10 mouse cellular contexts compared by ENCODE assay signal in genomic region chr6:48566312-48566711, GRCm38 (mm10). TPM values are rescaled to one million over a fixed set of nuclear protein-coding genes. Genes with fewer than 3 reads are reported as not detected.
DNase-seq lines count a peak whose midpoint lies in the region; ATAC-seq and TF ChIP-seq lines count a peak whose summit lies in the region.
"Had no signal": no experiment of that assay in that cellular context is flagged by ENCODE, and none has a peak within 500 bp of the region (broad histone marks: within the 10 kb centered on the region; RNA-seq: fewer than 3 reads in every experiment).

No protein-coding gene starts in this region.

- H3K27me3 ChIP-seq in intestine, embryonic 14.5 days (replicated peaks; ENCODE audit: control insufficient read depth, insufficient read depth, low read length): no peaks in the 10 kb centered on the region
- no peaks in the 10 kb centered on the region for H3K27me3 ChIP-seq in intestine, postnatal 0 days (replicated peaks; ENCODE audit: control insufficient read depth, insufficient read depth, low read length)

- no peaks in the 10 kb centered on the region; the same call in 1 of the 2 replicates for H3K9me3 ChIP-seq in intestine, embryonic 14.5 days (ENCODE audit: control insufficient read depth, low read length)
- no peaks in the 10 kb centered on the region for H3K9me3 ChIP-seq in intestine, postnatal 0 days (ENCODE audit: control insufficient read depth)

- H3K36me3 ChIP-seq in intestine, embryonic 14.5 days (ENCODE audit: control insufficient read depth, insufficient read depth, low read length): no peaks in the 10 kb centered on the region
- peaks cover 7% of the 10 kb centered on the region; the same call in 1 of the 2 replicates for H3K36me3 ChIP-seq in intestine, postnatal 0 days (ENCODE audit: control insufficient read depth, insufficient read depth)

- 39% methylated on average over 5 of the region's 5 CpGs for WGBS in intestine, embryonic 14.5 days
- WGBS in intestine, postnatal 0 days: 47% methylated on average over 5 of the region's 5 CpGs

- no peak overlapping the region for H3K27ac ChIP-seq in intestine, embryonic 14.5 days (ENCODE audit: low read depth)
- no peak overlapping the region for H3K27ac ChIP-seq in intestine, postnatal 0 days (ENCODE audit: low read depth, low read length)

- no peak for DNase-seq in intestine, embryonic 14.5 days (ENCODE audit: low spot score)
- peak; percentile 68 to 79 for DNase-seq in cerebellum, postnatal 14 days
- peak; percentile 86 for DNase-seq in heart, postnatal 4 days
- DNase-seq in lung, postnatal 10 days: peak; percentile 73
- no peak for DNase-seq in yolk sac, embryonic 10.5 days (ENCODE audit: low spot score)
- DNase-seq in spleen, postnatal 14 days (ENCODE audit: low spot score in 2 of 2): no peak

- H3K4me2 ChIP-seq in intestine, embryonic 14.5 days (ENCODE audit: low read length): no peak overlapping the region
- no peak overlapping the region for H3K4me2 ChIP-seq in intestine, postnatal 0 days (replicated peaks; ENCODE audit: low read depth)

- H3K9ac ChIP-seq in intestine, embryonic 14.5 days (ENCODE audit: low read length): no peak overlapping the region
- H3K9ac ChIP-seq in intestine, postnatal 0 days (ENCODE audit: low read depth, low read length): no peak overlapping the region

- ATAC-seq in intestine, embryonic 14.5 days (replicated peaks; ENCODE audit: low FRiP score, low TSS enrichment, low read depth): peak; percentile 57
- ATAC-seq in intestine, postnatal 0 days: no peak
- no peak for ATAC-seq in inflammation-experienced regulatory T-cells, adult 6 months

- no peak for TF ChIP-seq CTCF in intestine, postnatal 0 days (IDR thresholded peaks at IDR 0.05; ENCODE audit: low read depth)

- peaks cover 19% of the 10 kb centered on the region for H3K4me1 ChIP-seq in intestine, embryonic 14.5 days (replicated peaks; ENCODE audit: control insufficient read depth, insufficient read depth, low read length)
- no peaks in the 10 kb centered on the region for H3K4me1 ChIP-seq in intestine, postnatal 0 days (replicated peaks; ENCODE audit: control insufficient read depth, insufficient read depth, low read length)

- H3K4me3 ChIP-seq in intestine, embryonic 14.5 days (ENCODE audit: low read depth, low read length): no peak overlapping the region
- no peak overlapping the region for H3K4me3 ChIP-seq in intestine, postnatal 0 days (ENCODE audit: low read depth, low read length)
- H3K4me3 ChIP-seq: erythroblast, embryonic 14.5 days had no signal

RNA-seq across cellular contexts. Expression of gene Rarres2, which starts 6.3 kb away (rescaled TPM):
- 69.7 and 73.9 TPM in 2 replicates for polyA plus RNA-seq in intestine, embryonic 14.5 days (2014; fragmentation: Nextera tagmentation; extraction: Ambion mirVana)
- polyA plus RNA-seq in intestine, postnatal 0 days (2015; fragmentation: Nextera tagmentation; extraction: Ambion mirVana): 154 and 162 TPM in 2 replicates
- 10 to 100 TPM; 69.3 to 70.3 TPM for total RNA-seq in heart, postnatal 4 days (2021)
- under 1 TPM in 1 of 3 experiments, not detected in 2; 0.35 TPM for polyA plus RNA-seq in inflammation-experienced regulatory T-cells, adult 6 months (2017; shearing (Covaris generic))
- polyA plus RNA-seq: erythroblast, embryonic 14.5 days had no signal

RNA-seq across cellular contexts. Expression of gene Lrrc61, which starts 11.7 kb away (rescaled TPM):
- polyA plus RNA-seq in intestine, embryonic 14.5 days (2014; fragmentation: Nextera tagmentation; extraction: Ambion mirVana): 6.7 and 7.7 TPM in 2 replicates
- polyA plus RNA-seq in intestine, postnatal 0 days (2015; fragmentation: Nextera tagmentation; extraction: Ambion mirVana): 7.6 and 9.5 TPM in 2 replicates
- total RNA-seq in heart, postnatal 4 days (2021): 1 to 10 TPM; 7.5 to 9.1 TPM
- polyA plus RNA-seq in inflammation-experienced regulatory T-cells, adult 6 months (2017; shearing (Covaris generic)): 10 to 100 TPM; 27.5 to 40.7 (median 30.3) TPM

RNA-seq across cellular contexts. Expression of gene Gm45021, which starts 23.1 kb away (rescaled TPM):
- not detected in 2 replicates for polyA plus RNA-seq in intestine, embryonic 14.5 days (2014; fragmentation: Nextera tagmentation; extraction: Ambion mirVana)
- polyA plus RNA-seq in intestine, postnatal 0 days (2015; fragmentation: Nextera tagmentation; extraction: Ambion mirVana): not detected in 2 replicates
- not detected for total RNA-seq in heart, postnatal 4 days (2021)
- not detected for polyA plus RNA-seq in inflammation-experienced regulatory T-cells, adult 6 months (2017; shearing (Covaris generic))
- polyA plus RNA-seq: erythroblast, embryonic 14.5 days; neural tube, embryonic 14.5 days had no signal

RNA-seq across cellular contexts. Expression of gene Repin1, which starts 27.4 kb away (rescaled TPM):
- polyA plus RNA-seq in intestine, embryonic 14.5 days (2014; fragmentation: Nextera tagmentation; extraction: Ambion mirVana): 28.4 and 29.5 TPM in 2 replicates
- 11.3 and 12.0 TPM in 2 replicates for polyA plus RNA-seq in intestine, postnatal 0 days (2015; fragmentation: Nextera tagmentation; extraction: Ambion mirVana)
- 10 to 100 TPM; 30.4 to 31.2 TPM for total RNA-seq in heart, postnatal 4 days (2021)
- polyA plus RNA-seq in inflammation-experienced regulatory T-cells, adult 6 months (2017; shearing (Covaris generic)): 1 to 10 TPM; 2.7 to 6.3 (median 2.9) TPM

RNA-seq across cellular contexts. Expression of gene Gm44965, which starts 27.4 kb away (rescaled TPM):
- polyA plus RNA-seq in intestine, embryonic 14.5 days (2014; fragmentation: Nextera tagmentation; extraction: Ambion mirVana): not detected in 2 replicates
- polyA plus RNA-seq in intestine, postnatal 0 days (2015; fragmentation: Nextera tagmentation; extraction: Ambion mirVana): not detected in 2 replicates
- total RNA-seq in heart, postnatal 4 days (2021): not detected
- 1 to 10 TPM in 1 of 3 experiments, not detected in 2; 2.7 TPM for polyA plus RNA-seq in inflammation-experienced regulatory T-cells, adult 6 months (2017; shearing (Covaris generic))
- polyA plus RNA-seq: erythroblast, embryonic 14.5 days; neural tube, embryonic 14.5 days had no signal

Comparison
In these comparisons a context has a peak if more than half of its experiments do, and no peak if none do; other contexts are left out.
1. DNase-seq: peak in cerebellum, postnatal 14 days (2 of 2), heart, postnatal 4 days (single experiment) and lung, postnatal 10 days (single experiment); none in intestine, embryonic 14.5 days (single experiment), yolk sac, embryonic 10.5 days (single experiment) and spleen, postnatal 14 days (0 of 2).
2. RNA of gene Rarres2, which starts 6.3 kb away (polyA plus RNA-seq): 154 to 162 TPM in intestine, postnatal 0 days and 69.7 to 73.9 TPM in intestine, embryonic 14.5 days; 0.35 TPM in inflammation-experienced regulatory T-cells, adult 6 months; every median in the first group is over 10 times any median in the second.